Mouse (Mus musculus): ENCODE results near the gene Meiob. TPM values are rescaled to one million over a fixed set of nuclear protein-coding genes. Genes with fewer than 3 reads are reported as not detected.

Meiob gene
- polyA plus RNA-seq (2012; rRNA removed) = not detected in 2 replicates

GRCm38 (mm10) chr17:24803952-24804951 lies at the start of gene Meiob:
Meiob (plus strand) TSS chr17:24804289.

GRCm38 (mm10) chr17:24839842-24840241 lies 35.8 kb downstream of the Meiob start, which contains the start of gene Hagh:
Hagh (plus strand) TSS chr17:24840143.

GRCm38 (mm10) chr17:24850065-24850772 lies 46.1 kb downstream of the Meiob start, which contains the start of gene Fahd1:
Fahd1 (minus strand) TSS chr17:24850364.

GRCm38 (mm10) chr17:24865776-24866175 lies 61.7 kb downstream of the Meiob start, which contains the start of gene Igfals:
Igfals (plus strand) TSS chr17:24865997.

GRCm38 (mm10) chr17:24886134-24886931 lies 82.2 kb downstream of the Meiob start, which contains the start of the genes Nubp2 and Spsb3:
Nubp2 (minus strand) TSS chr17:24886349.
Spsb3 (plus strand) TSS chr17:24886643.

Other genes with a start within 250 kb of the Meiob start
- 200 and 211 TPM in 2 replicates for gene Tsc2, start 171.7 kb upstream of the Meiob start, polyA plus RNA-seq (2012; rRNA removed)
- gene Nthl1, start 171.6 kb upstream of the Meiob start, polyA plus RNA-seq (2012; rRNA removed) = 33.4 and 40.4 TPM in 2 replicates
- gene Slc9a3r2, start 154.0 kb upstream of the Meiob start, polyA plus RNA-seq (2012; rRNA removed) = 154 and 188 TPM in 2 replicates
- 0.40 and 0.53 TPM in 2 replicates for gene Npw, start 145.8 kb upstream of the Meiob start, polyA plus RNA-seq (2012; rRNA removed)
- 118 and 131 TPM in 2 replicates for gene Zfp598, start 134.6 kb upstream of the Meiob start, polyA plus RNA-seq (2012; rRNA removed)
- gene Syngr3, start 114.3 kb upstream of the Meiob start, polyA plus RNA-seq (2012; rRNA removed) = 1.6 and 1.7 TPM in 2 replicates
- gene Gfer, start 108.1 kb upstream of the Meiob start, polyA plus RNA-seq (2012; rRNA removed) = 40.5 and 66.7 TPM in 2 replicates
- gene Noxo1, start 108.1 kb upstream of the Meiob start, polyA plus RNA-seq (2012; rRNA removed) = 19.1 and 19.6 TPM in 2 replicates
- gene Tbl3, start 96.6 kb upstream of the Meiob start, polyA plus RNA-seq (2012; rRNA removed) = 105 and 112 TPM in 2 replicates
- gene Rnf151, start 86.2 kb upstream of the Meiob start, polyA plus RNA-seq (2012; rRNA removed) = 0.34 and 1.4 TPM in 2 replicates
- gene Rps2, start 86.2 kb upstream of the Meiob start, polyA plus RNA-seq (2012; rRNA removed) = 4,445 and 4,526 TPM in 2 replicates
- gene Ndufb10, start 79.8 kb upstream of the Meiob start, polyA plus RNA-seq (2012; rRNA removed) = 198 and 335 TPM in 2 replicates
- gene Rpl3l, start 76.5 kb upstream of the Meiob start, polyA plus RNA-seq (2012; rRNA removed) = not detected in 2 replicates
- gene Msrb1, start 67.6 kb upstream of the Meiob start, polyA plus RNA-seq (2012; rRNA removed) = 42.7 and 55.4 TPM in 2 replicates
- gene Hs3st6, start 51.3 kb upstream of the Meiob start, polyA plus RNA-seq (2012; rRNA removed) = 8.5 and 15.0 TPM in 2 replicates
- 105 and 136 TPM in 2 replicates for gene Hagh, start 35.9 kb downstream of the Meiob start, polyA plus RNA-seq (2012; rRNA removed)
- gene Fahd1, start 46.1 kb downstream of the Meiob start, polyA plus RNA-seq (2012; rRNA removed) = 16.7 and 17.3 TPM in 2 replicates
- gene Igfals, start 61.7 kb downstream of the Meiob start, polyA plus RNA-seq (2012; rRNA removed) = 10.1 and 12.4 TPM in 2 replicates
- 33.0 and 41.1 TPM in 2 replicates for gene Nubp2, start 82.1 kb downstream of the Meiob start, polyA plus RNA-seq (2012; rRNA removed)
- 112 and 120 TPM in 2 replicates for gene Spsb3, start 82.4 kb downstream of the Meiob start, polyA plus RNA-seq (2012; rRNA removed)
- gene Eme2, start 90.8 kb downstream of the Meiob start, polyA plus RNA-seq (2012; rRNA removed) = 51.8 and 56.8 TPM in 2 replicates
- 278 and 448 TPM in 2 replicates for gene Mrps34, start 90.8 kb downstream of the Meiob start, polyA plus RNA-seq (2012; rRNA removed)
- 76.6 and 85.3 TPM in 2 replicates for gene Nme3, start 92.2 kb downstream of the Meiob start, polyA plus RNA-seq (2012; rRNA removed)
- 180 and 186 TPM in 2 replicates for gene Mapk8ip3, start 132.7 kb downstream of the Meiob start, polyA plus RNA-seq (2012; rRNA removed)
- gene Jpt2, start 156.4 kb downstream of the Meiob start, polyA plus RNA-seq (2012; rRNA removed) = 33.5 and 37.9 TPM in 2 replicates
- gene Cramp1l, start 211.5 kb downstream of the Meiob start, polyA plus RNA-seq (2012; rRNA removed) = 20.6 and 27.0 TPM in 2 replicates
- 32.8 and 38.8 TPM in 2 replicates for gene Ift140, start 211.8 kb downstream of the Meiob start, polyA plus RNA-seq (2012; rRNA removed)

All from ovary, adult 2 months (tissue).